Mouse (Mus musculus): Measurements from ENCODE around the gene Csrp1. TPM values are rescaled to one million over a fixed set of nuclear protein-coding genes. Genes with fewer than 3 reads are reported as not detected.

Gene Csrp1
- total and polyA plus RNA-seq, 2 experiments from 2014 or later = 21.6 to 64.3 TPM

GRCm38 (mm10) chr1:135760216-135760615 lies 40.4 kb downstream of the Csrp1 start:
- Histone ChIP-seq H3K27ac (ENCODE audit: low read depth, low read length) (no peak overlapping the region), H3K4me2 (ENCODE audit: low read depth, low read length, poor library complexity, severe bottlenecking) (no peak overlapping the region), H3K36me3 (ENCODE audit: insufficient read depth, low read length) (no peaks in the 10 kb centered on the region), H3K4me3 (ENCODE audit: low read depth, low read length) (no peak overlapping the region), H3K9me3 (ENCODE audit: low read length) (no peaks in the 10 kb centered on the region), H3K9ac (replicated peaks; ENCODE audit: low read length, poor library complexity, severe bottlenecking) (no peak overlapping the region), H3K4me1 (ENCODE audit: insufficient read depth, low read length) (no peaks in the 10 kb centered on the region), H3K27me3 (ENCODE audit: insufficient read depth, low read length) (no peaks in the 10 kb centered on the region)
- no peak for DNase-seq (ENCODE audit: low spot score)
- peak; percentile 60 for TF ChIP-seq CTCF (IDR thresholded peaks at IDR 0.05)
- WGBS = 75% methylated on average over 8 of the region's 8 CpGs
- no peak for ATAC-seq (ENCODE audit: low FRiP score)

- H3K27ac ChIP-seq (ENCODE audit: low read depth, low read length) = no peak overlapping the region
- H3K27me3 ChIP-seq (ENCODE audit: insufficient read depth, low read length) = no peaks in the 10 kb centered on the region
- no peak for DNase-seq (ENCODE audit: low spot score)
- 91% methylated on average over 5 of the region's 5 CpGs for WGBS
- no peak for ATAC-seq (ENCODE audit: low FRiP score)
- H3K4me2 ChIP-seq (ENCODE audit: low read depth, low read length, poor library complexity, severe bottlenecking) = no peak overlapping the region
- no peak overlapping the region for H3K4me3 ChIP-seq (ENCODE audit: low read depth, low read length)
- 0 out of 2 replicates have a peak, but pooled peaks cover 3% of the 10 kb centered on the region for H3K4me1 ChIP-seq (ENCODE audit: insufficient read depth, low read length)
- no peak overlapping the region for H3K9ac ChIP-seq (replicated peaks; ENCODE audit: low read length, poor library complexity, severe bottlenecking)
- no peaks in the 10 kb centered on the region for H3K36me3 ChIP-seq (ENCODE audit: insufficient read depth, low read length)
- TF ChIP-seq CTCF (IDR thresholded peaks at IDR 0.05) = no peak
- no peaks in the 10 kb centered on the region for H3K9me3 ChIP-seq (ENCODE audit: low read length)
Measured at GRCm38 (mm10) chr1:135761728-135762127, 41.9 kb downstream of the Csrp1 start.

DNA sequence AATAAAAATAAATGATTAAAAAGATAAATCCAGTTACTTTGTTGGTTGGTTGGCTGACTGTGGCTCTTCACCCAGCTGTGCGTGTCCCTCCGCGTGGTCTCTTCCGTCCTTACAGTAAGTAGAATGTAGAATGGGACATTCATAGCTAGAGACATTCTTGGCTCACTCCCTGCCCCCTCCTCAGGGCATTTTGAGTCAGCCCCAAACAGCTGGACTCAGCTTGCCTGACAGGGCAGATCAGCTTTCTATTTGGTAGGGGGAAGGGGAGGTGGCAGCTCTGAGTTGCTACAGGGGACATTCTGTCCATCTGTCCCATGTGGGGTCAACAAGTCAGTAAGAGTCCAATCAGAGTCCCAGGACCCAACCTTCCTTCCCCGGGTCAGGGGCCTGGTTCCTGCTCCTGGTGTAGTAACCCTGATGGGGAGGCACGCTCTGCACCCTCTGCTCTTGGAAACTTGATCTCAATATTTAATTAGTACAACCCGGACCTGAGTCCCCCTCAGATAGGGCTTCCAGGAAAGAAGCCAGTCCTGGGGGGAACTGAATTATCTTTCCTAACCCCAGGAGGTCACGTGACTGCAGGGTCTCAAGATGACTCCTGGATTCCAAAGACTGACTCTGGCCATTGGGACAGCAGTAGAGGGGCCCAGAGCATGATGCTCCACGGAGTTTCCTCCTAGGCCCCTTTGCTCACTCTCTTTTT lies 43.8 kb downstream of the Csrp1 start:
- DNase-seq (ENCODE audit: low spot score) (no peak), ATAC-seq (ENCODE audit: low FRiP score) (no peak)
- Histone ChIP-seq H3K4me3 (ENCODE audit: low read depth, low read length) (no peak overlapping the region), H3K9ac (replicated peaks; ENCODE audit: low read length, poor library complexity, severe bottlenecking) (no peak overlapping the region), H3K4me2 (ENCODE audit: low read depth, low read length, poor library complexity, severe bottlenecking) (no peak overlapping the region), H3K27me3 (ENCODE audit: insufficient read depth, low read length) (no peaks in the 10 kb centered on the region), H3K4me1 (ENCODE audit: insufficient read depth, low read length) (peaks cover 12% of the 10 kb centered on the region; the same call in 1 of the 2 replicates), H3K27ac (ENCODE audit: low read depth, low read length) (no peak overlapping the region), H3K9me3 (ENCODE audit: low read length) (no peaks in the 10 kb centered on the region), H3K36me3 (ENCODE audit: insufficient read depth, low read length) (no peaks in the 10 kb centered on the region)
- WGBS = 87% methylated on average over 9 of the region's 9 CpGs
- TF ChIP-seq CTCF (IDR thresholded peaks at IDR 0.05) = no peak

- ATAC-seq (ENCODE audit: low FRiP score) (no peak), DNase-seq (ENCODE audit: low spot score) (no peak)
- Histone ChIP-seq H3K4me1 (ENCODE audit: insufficient read depth, low read length) (peaks cover 12% of the 10 kb centered on the region; the same call in 1 of the 2 replicates), H3K4me3 (ENCODE audit: low read depth, low read length) (no peak overlapping the region), H3K27ac (ENCODE audit: low read depth, low read length) (no peak overlapping the region), H3K9ac (replicated peaks; ENCODE audit: low read length, poor library complexity, severe bottlenecking) (no peak overlapping the region), H3K36me3 (ENCODE audit: insufficient read depth, low read length) (no peaks in the 10 kb centered on the region), H3K9me3 (ENCODE audit: low read length) (no peaks in the 10 kb centered on the region), H3K4me2 (ENCODE audit: low read depth, low read length, poor library complexity, severe bottlenecking) (no peak overlapping the region), H3K27me3 (ENCODE audit: insufficient read depth, low read length) (no peaks in the 10 kb centered on the region)
- no peak for TF ChIP-seq CTCF (IDR thresholded peaks at IDR 0.05)
- WGBS = 74% methylated on average over 2 of the region's 2 CpGs
Measured at GRCm38 (mm10) chr1:135764206-135764528, 44.3 kb downstream of the Csrp1 start.

DNA sequence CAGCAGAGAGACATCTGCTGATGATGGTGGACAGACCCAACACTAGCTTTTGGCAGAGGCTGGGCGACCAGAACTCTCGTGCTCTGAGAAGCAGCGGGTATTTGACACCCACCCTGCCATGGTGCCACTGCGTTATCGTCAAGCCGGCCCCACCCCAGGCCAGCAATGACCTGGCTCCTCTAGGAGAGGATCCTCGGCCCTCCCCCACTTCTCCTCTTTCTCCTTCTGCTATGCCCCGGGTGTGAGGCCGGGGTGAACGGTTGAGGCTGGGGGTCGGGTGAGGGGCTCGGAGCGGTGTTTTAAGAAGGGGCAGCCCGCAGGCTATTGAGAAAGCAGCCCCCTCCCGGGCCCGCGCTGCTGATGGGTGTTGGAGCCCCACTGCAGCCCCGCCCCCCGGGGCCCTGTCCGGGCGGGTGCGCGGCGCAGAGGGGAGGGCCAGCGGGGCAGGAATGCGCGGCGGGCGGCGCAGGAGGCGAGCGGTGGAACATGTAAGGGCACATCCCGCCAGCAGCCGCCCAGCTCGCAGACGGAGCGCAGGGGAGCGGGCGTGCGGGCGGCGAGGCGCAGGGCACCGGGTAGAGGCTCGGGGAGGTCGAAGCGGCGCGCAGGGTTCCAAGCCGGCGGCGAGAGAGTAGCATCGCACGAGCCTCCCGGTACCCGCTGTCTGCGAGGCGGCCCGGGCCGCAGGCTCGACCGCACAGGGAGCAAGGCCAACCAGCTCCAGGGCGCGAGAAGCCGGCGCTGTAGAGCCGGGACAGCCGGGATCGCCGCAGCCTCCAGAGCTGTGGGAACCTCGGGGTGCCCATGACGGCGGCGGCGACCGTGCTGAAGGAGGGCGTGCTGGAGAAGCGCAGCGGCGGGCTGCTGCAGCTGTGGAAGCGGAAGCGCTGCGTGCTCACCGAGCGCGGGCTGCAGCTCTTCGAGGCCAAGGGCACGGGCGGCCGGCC lies 46.1 kb downstream of the Csrp1 start, which contains the start of gene Phlda3:
Gene Phlda3 (plus strand): TSS at position 475 of the 947 bp plus-strand sequence.
- Histone ChIP-seq H3K27me3 (ENCODE audit: insufficient read depth, low read length) (no peaks in the 10 kb centered on the region), H3K4me1 (ENCODE audit: insufficient read depth, low read length) (peaks cover 12% of the 10 kb centered on the region; the same call in 1 of the 2 replicates), H3K9me3 (ENCODE audit: low read length) (no peaks in the 10 kb centered on the region), H3K36me3 (ENCODE audit: insufficient read depth, low read length) (no peaks in the 10 kb centered on the region), H3K4me3 (ENCODE audit: low read depth, low read length) (peak within 1 kb of the TSS; percentile 55), H3K9ac (replicated peaks; ENCODE audit: low read length, poor library complexity, severe bottlenecking) (peak within 1 kb of the TSS; percentile 77), H3K27ac (ENCODE audit: low read depth, low read length) (peak within 1 kb of the TSS; percentile 60), H3K4me2 (ENCODE audit: low read depth, low read length, poor library complexity, severe bottlenecking) (peak within 1 kb of the TSS; percentile 88)
- 1% methylated on average over 75 of the region's 90 CpGs for WGBS
- DNase-seq (ENCODE audit: low spot score) (peak; percentile 54), ATAC-seq (ENCODE audit: low FRiP score) (peak; percentile 84)
- TF ChIP-seq CTCF (IDR thresholded peaks at IDR 0.05) = peak; percentile 8; the same call in 1 of the 2 replicates

All from midbrain, postnatal 0 days (tissue).